Mouse (Mus musculus) NIH3T3 (cell line): Measurements from ENCODE around the gene Itgav.

Experiments used
- DNase-seq: peaks from one replicate; pipeline ENCODE4 v3.0.0-alpha.2; 2012; ENCODE audit warnings: low read depth

The Itgav gene

GRCm38 (mm10) chr2:83816147-83816546, 92.0 kb downstream of the Itgav start:
- DNase-seq, result no peak

GRCm38 (mm10) chr2:83825161-83825560, 101.0 kb downstream of the Itgav start:
- no peak for DNase-seq

GRCm38 (mm10) chr2:83828895-83829539, 104.8 kb downstream of the Itgav start:
- DNase-seq, result no peak

- no peak for DNase-seq
Observed at GRCm38 (mm10) chr2:83832903-83833302, 108.7 kb downstream of the Itgav start.

GRCm38 (mm10) chr2:83835313-83836070, 111.3 kb downstream of the Itgav start:
- no peak for DNase-seq

- no peak for DNase-seq
Observed at GRCm38 (mm10) chr2:83848495-83848894, 124.3 kb downstream of the Itgav start.

- DNase-seq, result no peak
Observed at GRCm38 (mm10) chr2:83853423-83853822, 129.2 kb downstream of the Itgav start.

- DNase-seq, result no peak
Observed at GRCm38 (mm10) chr2:83856236-83856635, 132.0 kb downstream of the Itgav start.
